Mouse (Mus musculus) megakaryocyte, embryonic 14.5 days (primary cell): ENCODE measurements around the gene Zap70.

ENCODE experiments used
- FLI1 ChIP-seq: IDR thresholded peaks from 2 replicates; pipeline ENCODE4 v1.6.1; 2012; ENCODE audit warnings: low read length, inconsistent platforms, mixed read lengths
- GATA1 ChIP-seq: IDR thresholded peaks from 3 replicates; pipeline ENCODE4 v1.6.1; 2012; ENCODE audit warnings: mixed read lengths, low read length, inconsistent platforms, borderline replicate concordance

- TF ChIP-seq GATA1 = no peak
- TF ChIP-seq FLI1 = no peak
Observed at GRCm38 (mm10) chr1:36768786-36769185, 7.2 kb downstream of the Zap70 start.
